Mouse (Mus musculus) bone marrow, adult 2 months (tissue): ENCODE data around the gene Gsta4.

Experiments
- CTCF ChIP-seq: fragments of 200-500 bp; IDR thresholded peaks from 2 replicates; pipeline ENCODE4 v1.5.1; 2011; ENCODE audit warnings: low read length, control low read depth; ENCODE audit not compliant: control insufficient read depth, insufficient read depth
- POLR2A ChIP-seq: fragments of 200-500 bp; IDR thresholded peaks from 2 replicates; pipeline ENCODE4 v1.6.1; 2011; ENCODE audit warnings: low read depth, mild to moderate bottlenecking, control low read depth, low read length, borderline replicate concordance; ENCODE audit not compliant: control insufficient read depth

GRCm38 (mm10) chr9:78178197-78178596, 4.4 kb upstream of the Gsta4 start:
- no peak for TF ChIP-seq CTCF
- TF ChIP-seq POLR2A, result no peak
